Mouse (Mus musculus): ENCODE measurements around the gene Klrb1c. TPM values are rescaled to one million over a fixed set of nuclear protein-coding genes. Genes with fewer than 3 reads are reported as not detected.

Klrb1c gene
- 3.5 TPM for total RNA-seq (2023)

GRCm38 (mm10) chr6:128789115-128789514 lies at the start of gene Klrb1c:
Klrb1c (minus strand) TSS chr6:128789215.

GRCm38 (mm10) chr6:128826132-128826531 lies 37.1 kb upstream of the Klrb1c start, which contains the start of the genes Gm44511 and Klrb1b:
Gm44511 (minus strand) TSS chr6:128826315.
Klrb1b (minus strand) TSS chr6:128826331.

Other genes with a start within 250 kb of the Klrb1c start
- not detected for gene A2ml1, start 207.6 kb downstream of the Klrb1c start, total RNA-seq (2023)
- gene Klrb1a, start 165.7 kb downstream of the Klrb1c start, total RNA-seq (2023) = 0.91 TPM
- 5.7 TPM for gene Clec2h, start 126.8 kb downstream of the Klrb1c start, total RNA-seq (2023)
- gene Klrb1, start 66.2 kb downstream of the Klrb1c start, total RNA-seq (2023) = not detected
- gene Gm44511, start 37.1 kb upstream of the Klrb1c start, total RNA-seq (2023) = not detected
- gene Klrb1b, start 37.1 kb upstream of the Klrb1c start, total RNA-seq (2023) = 2.1 TPM
- 37.1 TPM for gene Clec2i, start 98.4 kb upstream of the Klrb1c start, total RNA-seq (2023)
- 6.6 TPM for gene BC035044, start 101.9 kb upstream of the Klrb1c start, total RNA-seq (2023)
- 6.1 TPM for gene Clec2g, start 145.2 kb upstream of the Klrb1c start, total RNA-seq (2023)